Mouse (Mus musculus): ENCODE data around the gene Gm5592. TPM values are rescaled to one million over a fixed set of nuclear protein-coding genes. Genes with fewer than 3 reads are reported as not detected.
"Not testable (repeated sequence)": the region's sequence is repeated elsewhere in the genome, so short reads cannot be mapped to it uniquely, and the experiment has no call there.

Gene Gm5592
- not detected in 2 replicates for polyA plus RNA-seq (2011; ENCODE audit: insufficient read depth, insufficient read length, low replicate concordance, missing spikeins)

- H3K4me3 ChIP-seq (replicated peaks; ENCODE audit: control insufficient read depth, low read depth, low read length); H3K27ac ChIP-seq (ENCODE audit: control insufficient read depth, insufficient read depth, low read depth, low read length, poor library complexity); H3K4me1 ChIP-seq (ENCODE audit: control insufficient read depth, insufficient read depth, low read length): not testable (repeated sequence)
- 83% methylated on average over 4 of the region's 4 CpGs for WGBS
Measured at GRCm38 (mm10) chr7:41153541-41153940, at the start of gene Gm5592. Gm5592 (plus strand) TSS chr7:41153841.

DNA sequence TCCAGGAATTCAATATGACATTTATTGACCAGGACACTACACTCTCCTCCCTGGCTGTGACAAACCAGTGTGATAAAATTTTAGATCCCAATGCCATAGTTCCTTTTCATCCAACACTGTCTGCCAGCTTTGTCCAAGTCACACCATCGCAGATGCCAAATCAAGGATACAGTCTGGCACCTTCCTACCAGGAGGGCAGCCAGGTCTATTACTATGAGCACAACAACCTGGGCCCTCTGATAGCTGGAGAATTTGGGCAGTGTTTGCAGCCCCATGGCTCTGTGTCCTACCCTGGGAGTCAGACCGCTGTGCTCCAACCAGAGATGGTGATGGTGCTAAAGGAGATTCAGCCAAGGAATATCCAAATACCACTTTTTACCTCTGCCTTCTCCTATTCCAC lies 2.2 kb downstream of the Gm5592 start:
- not testable (repeated sequence) for H3K4me3 ChIP-seq (replicated peaks; ENCODE audit: control insufficient read depth, low read depth, low read length); H3K4me1 ChIP-seq (ENCODE audit: control insufficient read depth, insufficient read depth, low read length); H3K27ac ChIP-seq (ENCODE audit: control insufficient read depth, insufficient read depth, low read depth, low read length, poor library complexity)
- WGBS = 82% methylated on average over 2 of the region's 2 CpGs

DNA sequence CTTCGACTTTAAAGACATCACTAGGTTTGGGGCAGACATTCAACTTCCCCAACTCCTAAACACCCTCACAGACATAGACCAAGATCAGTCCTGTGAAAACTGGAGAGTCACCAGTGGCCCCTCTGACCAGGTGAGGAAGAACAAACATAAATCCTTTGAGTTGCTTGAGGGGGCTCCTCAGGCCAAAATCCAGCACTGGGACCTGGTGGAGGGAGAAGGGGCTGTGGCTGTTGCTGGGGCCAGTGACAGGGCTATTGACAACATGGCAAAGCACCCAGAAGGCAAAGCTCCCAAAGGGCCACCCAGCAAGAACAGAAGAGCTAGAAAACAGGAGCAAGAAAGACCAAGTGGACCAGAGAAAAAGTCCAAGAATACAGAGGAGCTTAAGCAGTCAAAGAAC lies 4.2 kb downstream of the Gm5592 start:
- no CpG with 5 or more reads among the region's 1 CpGs for WGBS
- not testable (repeated sequence) for H3K4me1 ChIP-seq (ENCODE audit: control insufficient read depth, insufficient read depth, low read length); H3K4me3 ChIP-seq (replicated peaks; ENCODE audit: control insufficient read depth, low read depth, low read length); H3K27ac ChIP-seq (ENCODE audit: control insufficient read depth, insufficient read depth, low read depth, low read length, poor library complexity)

DNA sequence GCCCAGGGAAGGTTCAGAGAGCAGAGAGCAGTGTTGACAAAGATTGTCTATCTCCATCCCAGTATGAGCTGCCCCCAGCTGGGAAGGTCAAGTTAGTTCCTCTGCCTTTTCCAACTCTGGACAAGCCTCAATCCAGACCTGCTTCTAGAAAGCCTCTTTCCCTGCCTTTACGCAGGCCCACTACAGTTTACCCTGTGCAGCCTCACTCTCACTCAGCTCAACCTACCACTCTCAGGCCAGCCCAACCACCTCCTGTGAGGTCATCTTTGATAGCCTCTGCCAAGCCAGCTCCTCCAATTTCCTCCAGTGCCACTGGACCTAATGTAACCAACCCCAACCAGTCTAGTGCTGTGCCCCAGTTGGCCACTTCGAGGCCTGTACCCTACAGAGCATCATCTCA lies 4.9 kb downstream of the Gm5592 start:
- not testable (repeated sequence) for H3K4me3 ChIP-seq (replicated peaks; ENCODE audit: control insufficient read depth, low read depth, low read length); H3K27ac ChIP-seq (ENCODE audit: control insufficient read depth, insufficient read depth, low read depth, low read length, poor library complexity); H3K4me1 ChIP-seq (ENCODE audit: control insufficient read depth, insufficient read depth, low read length)
- 45% methylated on average over 2 of the region's 2 CpGs for WGBS

DNA sequence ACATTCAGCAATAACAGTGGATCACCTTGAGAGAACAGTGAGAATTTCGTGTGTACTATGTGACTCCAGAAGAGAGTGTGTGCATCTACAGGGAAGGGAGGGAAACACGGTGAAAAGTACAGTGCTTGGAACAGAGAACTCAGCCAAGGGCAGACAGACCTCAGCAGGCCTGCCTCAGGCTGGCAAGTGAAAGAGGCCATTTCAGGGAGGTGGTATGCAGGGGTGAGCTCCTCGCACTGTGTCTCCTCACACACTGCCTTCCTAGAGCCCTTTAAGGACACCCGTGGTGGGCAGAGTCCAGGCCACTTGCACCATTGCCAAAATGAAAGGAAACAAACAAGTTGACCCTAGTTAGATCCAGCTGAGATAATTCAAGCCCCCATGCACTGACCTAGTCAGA lies 40.0 kb downstream of the Gm5592 start:
- H3K4me1 ChIP-seq (ENCODE audit: control insufficient read depth, insufficient read depth, low read length) = no peaks in the 10 kb centered on the region
- TF ChIP-seq CTCF (IDR thresholded peaks at IDR 0.05; ENCODE audit: control insufficient read depth, insufficient read depth, low read length) (no peak), POLR2A (IDR thresholded peaks at IDR 0.05; ENCODE audit: borderline replicate concordance, control insufficient read depth, low read depth, low read length) (no peak)
- 61% methylated on average over 4 of the region's 4 CpGs for WGBS

More for the DNA sequence above, 40.0 kb downstream of the Gm5592 start:
- Histone ChIP-seq H3K27ac (ENCODE audit: control insufficient read depth, insufficient read depth, low read depth, low read length, poor library complexity) (no peak overlapping the region), H3K4me3 (replicated peaks; ENCODE audit: control insufficient read depth, low read depth, low read length) (no peak overlapping the region)

Other genes with a start within 250 kb of the Gm5592 start
- not detected in 2 replicates for gene 4930433I11Rik, start 166.3 kb upstream of the Gm5592 start, polyA plus RNA-seq (2011; ENCODE audit: insufficient read depth, insufficient read length, low replicate concordance, missing spikeins)
- not detected in 2 replicates for gene Gm4884, start 121.1 kb upstream of the Gm5592 start, polyA plus RNA-seq (2011; ENCODE audit: insufficient read depth, insufficient read length, low replicate concordance, missing spikeins)
- gene AI987944, start 239.5 kb downstream of the Gm5592 start, polyA plus RNA-seq (2011; ENCODE audit: insufficient read depth, insufficient read length, low replicate concordance, missing spikeins) = 2.1 and 9.8 TPM in 2 replicates

Data from bone marrow, adult 2 months (tissue).